Mouse (Mus musculus) heart, postnatal 10 days (tissue): ENCODE data around the gene Farp1. TPM values are rescaled to one million over a fixed set of nuclear protein-coding genes. Genes with fewer than 3 reads are reported as not detected.

Experiments
- DNase-seq, 2 experiments: peaks; one replicate each; pipeline ENCODE4 v3.0.0; 2021
- intact Hi-C: fragments of 180-260 bp; cut with DNase I; formaldehyde crosslinking; loops from one replicate; pipeline ENCODE4 v1.15.1; 2025
- total RNA-seq, 2 experiments: library from RNA; stranded (reverse); gene quantifications; 2 replicates each; pipeline ENCODE4 v1.2.3; 2021

Gene Farp1
- total RNA-seq, 2 experiments from 2014 or later = 31.1 to 32.8 TPM

DNA sequence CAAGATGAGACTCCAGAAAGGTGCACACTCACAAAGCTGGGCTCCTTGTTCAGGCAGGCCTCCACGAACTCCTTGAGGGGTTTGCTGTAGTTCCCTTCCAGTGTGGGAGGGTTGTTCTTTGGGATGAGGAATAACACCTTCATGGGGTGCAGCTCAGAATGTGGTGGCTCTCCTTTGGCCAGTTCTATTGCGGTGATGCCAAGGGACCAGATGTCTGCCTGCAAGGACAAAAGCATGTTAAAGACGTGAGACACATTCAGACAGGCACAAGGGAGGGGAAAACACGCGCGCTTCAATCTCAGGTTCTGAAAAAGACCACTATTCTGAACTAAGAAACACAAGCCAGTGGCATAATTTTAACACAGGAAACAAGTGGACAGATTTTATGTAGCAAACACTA is 262.1 kb downstream of the Farp1 start:
- DNase-seq = no peak
- intact Hi-C loops = no loop called here

- intact Hi-C loops = no loop called here
- DNase-seq = no peak
These were observed 263.5 kb downstream of the Farp1 start for GRCm38 (mm10) chr14:121298537-121298936.

- no peak for DNase-seq
These were observed 264.1 kb downstream of the Farp1 start for GRCm38 (mm10) chr14:121299093-121299492.

DNA sequence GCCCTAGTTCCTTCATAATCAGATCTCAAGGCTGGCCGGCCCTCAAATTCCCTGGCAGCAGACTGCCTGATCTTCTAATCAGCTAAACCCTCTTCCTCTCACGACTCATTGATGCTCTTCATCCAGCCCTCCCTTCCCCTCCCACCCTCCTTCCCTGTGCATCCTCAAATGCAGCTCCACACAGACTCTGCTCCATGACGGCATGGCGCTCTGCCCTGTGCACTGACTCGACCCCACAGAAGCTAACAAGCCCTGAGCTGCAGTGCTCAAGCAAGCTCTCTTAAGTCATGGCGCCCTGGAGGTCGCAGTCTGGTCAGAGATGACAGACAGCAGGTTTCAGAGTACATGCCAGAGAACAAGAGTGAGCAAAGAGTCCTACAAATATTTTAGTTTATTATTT is 269.5 kb downstream of the Farp1 start:
- intact Hi-C loops = no loop called here
- DNase-seq = no peak

More at GRCm38 (mm10) chr14:121299093-121299492, 264.1 kb downstream of the Farp1 start:
- intact Hi-C loops = no loop called here

GRCm38 (mm10) chr14:121305316-121306064 is 270.5 kb downstream of the Farp1 start:
- intact Hi-C loops = no loop called here
- no peak for DNase-seq

DNA sequence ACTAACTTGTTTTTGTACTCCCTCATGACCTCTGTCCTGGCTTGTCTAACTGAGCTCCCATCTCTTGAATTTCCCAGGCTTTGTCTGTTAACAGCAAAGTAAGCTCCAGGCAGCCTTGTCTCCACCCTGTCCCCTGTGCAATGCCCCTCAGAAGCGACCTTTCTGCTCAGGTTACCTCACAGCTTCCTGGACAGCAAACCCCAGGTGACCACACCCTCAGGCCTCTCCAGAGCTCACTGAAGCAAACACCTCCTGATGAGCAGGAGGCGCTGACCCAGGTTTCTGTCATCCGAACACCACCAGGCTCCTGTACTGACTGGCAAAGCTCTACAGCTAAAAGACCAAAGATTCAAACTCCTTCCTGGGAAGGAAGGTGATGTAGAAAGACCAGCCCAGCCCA is 274.9 kb downstream of the Farp1 start:
- no peak for DNase-seq
- intact Hi-C loops = no loop called here

GRCm38 (mm10) chr14:121310325-121311080 is 275.5 kb downstream of the Farp1 start:
- intact Hi-C loops = no loop called here
- DNase-seq = no peak

- DNase-seq = no peak
- intact Hi-C loops = no loop called here
These were observed 276.1 kb downstream of the Farp1 start for GRCm38 (mm10) chr14:121311083-121311482.

DNA sequence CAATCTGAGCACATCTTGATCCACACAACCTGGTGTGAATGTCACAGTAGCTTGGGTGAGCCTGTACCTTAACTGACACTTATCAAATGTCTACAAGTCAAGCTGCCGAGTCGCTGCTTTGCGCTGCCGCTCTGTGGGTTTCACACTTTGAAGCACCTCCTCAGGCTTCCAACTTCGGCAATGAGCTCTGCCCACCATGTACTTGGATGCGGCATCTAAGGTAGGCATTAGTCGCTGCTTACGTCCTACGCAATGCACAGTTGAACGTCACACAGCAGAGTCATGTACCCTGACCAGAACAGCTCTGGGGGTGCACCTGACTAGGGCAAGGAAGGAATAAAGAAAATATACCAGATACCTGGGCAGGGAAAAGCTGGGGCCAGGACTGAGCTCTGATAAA is 278.3 kb downstream of the Farp1 start:
- DNase-seq = no peak
- intact Hi-C loops = no loop called here

DNA sequence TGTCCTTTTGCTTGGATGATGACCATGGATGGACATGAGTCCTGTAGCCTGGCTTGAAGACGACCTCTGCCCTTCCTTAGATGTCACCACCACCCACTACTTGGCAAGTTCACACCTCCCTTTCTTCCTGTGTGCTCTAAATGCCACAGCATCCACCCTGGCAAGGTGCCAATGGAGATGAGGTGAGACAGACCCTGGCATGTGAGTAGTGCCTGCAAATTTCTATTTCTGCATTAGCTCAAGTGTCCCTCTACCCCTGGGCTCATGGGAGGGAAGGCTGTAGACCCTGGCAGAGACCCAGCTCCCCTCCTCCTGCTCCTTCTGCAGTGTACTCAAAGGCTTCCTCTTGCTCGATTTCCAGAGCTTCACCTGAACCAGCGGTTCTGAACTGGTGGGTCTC is 279.9 kb downstream of the Farp1 start:
- DNase-seq = no peak
- intact Hi-C loops = no loop called here

DNA sequence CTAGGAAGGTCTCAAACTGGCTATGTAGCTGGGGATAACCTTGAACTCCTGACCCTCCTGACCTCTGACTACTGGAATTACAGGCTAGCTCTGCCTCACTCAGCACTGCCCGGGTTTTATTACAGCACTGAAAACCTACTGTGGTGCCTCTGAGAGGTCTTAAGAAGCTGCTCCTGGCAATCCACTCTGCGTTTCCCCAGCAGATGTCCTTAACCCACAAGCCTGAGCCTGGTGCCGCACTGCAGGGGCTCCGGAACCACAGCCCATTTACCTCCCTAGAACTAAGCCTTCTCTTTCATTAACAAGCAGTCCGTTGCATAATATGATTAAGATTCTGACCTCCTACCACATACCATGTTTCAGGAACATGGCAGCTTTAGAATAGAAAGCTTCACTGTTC is 281.1 kb downstream of the Farp1 start:
- intact Hi-C loops = no loop called here
- DNase-seq = no peak

- intact Hi-C loops = no loop called here
- no peak for DNase-seq
These were observed 281.8 kb downstream of the Farp1 start for GRCm38 (mm10) chr14:121316631-121317311.

DNA sequence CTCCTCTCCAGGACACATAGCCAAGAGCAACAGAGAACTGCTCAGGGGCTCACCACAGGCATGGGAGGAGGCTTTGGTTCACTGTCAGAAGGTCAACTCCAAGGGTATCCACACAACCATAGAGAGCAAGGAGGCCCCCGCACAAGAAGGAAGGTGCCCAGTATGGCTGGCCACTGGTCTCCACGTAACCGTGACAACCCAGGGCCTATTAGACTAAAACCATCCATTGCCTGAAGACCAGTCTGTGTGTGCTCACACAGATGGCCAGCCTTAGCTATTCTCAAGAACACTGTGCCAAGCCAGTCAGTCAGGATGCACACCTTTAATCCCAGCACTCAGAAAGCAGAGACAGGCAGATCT is 282.3 kb downstream of the Farp1 start:
- DNase-seq = no peak
- intact Hi-C loops = no loop called here

DNA sequence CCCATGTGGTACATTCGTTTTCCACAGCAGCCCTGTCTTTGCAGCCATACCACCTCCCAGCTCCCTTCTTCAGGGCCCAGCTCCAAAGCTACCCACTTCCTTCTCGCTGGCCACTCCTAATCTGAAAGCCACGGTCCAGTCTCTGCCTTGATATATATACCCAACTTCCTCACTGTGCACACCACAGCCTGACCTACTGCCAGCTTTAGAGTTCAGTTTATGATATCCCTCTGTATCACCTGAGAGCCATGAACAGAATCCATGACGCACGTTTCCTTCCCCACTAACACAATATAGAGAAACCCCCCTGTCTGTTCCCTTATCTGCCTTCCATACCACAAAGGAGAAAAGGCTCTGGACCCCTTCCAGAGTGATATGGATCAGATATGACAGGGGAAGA is 283.4 kb downstream of the Farp1 start:
- DNase-seq = no peak
- intact Hi-C loops = no loop called here

GRCm38 (mm10) chr14:121322150-121322549 is 287.1 kb downstream of the Farp1 start:
- intact Hi-C loops = no loop called here

GRCm38 (mm10) chr14:121322641-121323040 is 287.6 kb downstream of the Farp1 start:
- DNase-seq = no peak
- intact Hi-C loops = no loop called here

More at GRCm38 (mm10) chr14:121322150-121322549, 287.1 kb downstream of the Farp1 start:
- no peak for DNase-seq

GRCm38 (mm10) chr14:121324521-121325330 is 289.7 kb downstream of the Farp1 start:
- no peak for DNase-seq
- intact Hi-C loops = no loop called here

GRCm38 (mm10) chr14:121326432-121326831 is 291.4 kb downstream of the Farp1 start:
- no peak for DNase-seq
- intact Hi-C loops = no loop called here

DNA sequence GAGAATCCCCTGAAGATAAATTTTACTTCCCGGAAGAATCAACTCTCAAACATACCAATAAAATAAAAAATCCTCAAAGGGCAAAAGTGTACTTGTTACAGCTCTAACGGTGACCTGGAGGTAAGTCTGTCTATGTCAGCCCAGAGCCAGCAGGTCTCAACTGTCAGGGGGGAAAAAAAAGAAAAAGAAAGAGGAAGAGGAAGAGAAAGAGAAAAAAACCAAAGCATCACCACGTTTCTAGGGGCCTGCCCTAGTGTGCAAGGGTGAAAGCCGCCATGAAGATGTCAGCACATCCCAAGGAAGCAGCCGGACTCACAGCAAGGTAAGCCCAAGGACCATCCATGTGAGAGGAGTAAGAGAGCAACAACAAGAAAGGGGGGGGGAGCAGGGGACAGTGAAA is 293.9 kb downstream of the Farp1 start:
- DNase-seq = no peak
- intact Hi-C loops = no loop called here

- intact Hi-C loops = no loop called here
- no peak for DNase-seq
These were observed 294.5 kb downstream of the Farp1 start for GRCm38 (mm10) chr14:121329401-121330089.
